Mouse (Mus musculus) megakaryocyte, embryonic 14.5 days (primary cell): ENCODE results near the gene Smug1.

Experiments
- FLI1 ChIP-seq: IDR thresholded peaks from 2 replicates; pipeline ENCODE4 v1.6.1; 2012; ENCODE audit warnings: low read length, inconsistent platforms, mixed read lengths
- GATA1 ChIP-seq: IDR thresholded peaks from 3 replicates; pipeline ENCODE4 v1.6.1; 2012; ENCODE audit warnings: mixed read lengths, low read length, inconsistent platforms, borderline replicate concordance

GRCm38 (mm10) chr15:103177611-103178041 is 10.7 kb upstream of the Smug1 start:
- TF ChIP-seq GATA1: no peak
- no peak for TF ChIP-seq FLI1
